Mouse (Mus musculus): ENCODE results near the gene Cbl.

Cbl gene

GRCm38 (mm10) chr9:44144023-44144717 is 89.7 kb downstream of the Cbl start:
- in situ Hi-C loops (cut with MboI; ENCODE audit: low pct_unique_long_range_greater_than_20kb in 1 of 2, low sequenced_read_pairs in 2 of 2, unreplicated experiment in 1 of 2), result no loop called here

DNA sequence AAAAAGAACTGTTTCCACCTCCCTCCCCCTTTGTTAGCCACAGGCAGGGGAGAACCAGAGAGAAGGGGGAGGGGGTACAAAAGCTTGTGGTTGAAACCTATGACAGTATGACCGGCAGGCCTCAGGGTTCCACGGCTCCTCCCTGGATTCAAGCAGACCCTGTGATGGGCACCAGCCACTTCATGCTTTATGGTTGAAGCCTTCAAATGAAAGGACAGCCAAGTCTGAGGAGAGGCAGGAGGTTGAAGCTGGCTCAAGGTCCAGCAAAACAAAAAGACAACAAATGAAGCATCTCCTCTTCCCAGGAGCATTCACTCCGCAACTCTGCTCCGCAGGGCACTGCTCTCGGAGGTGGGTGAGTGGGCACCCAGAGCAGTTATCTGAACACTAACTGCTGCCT is 90.4 kb downstream of the Cbl start:
- in situ Hi-C loops (cut with MboI; ENCODE audit: low pct_unique_long_range_greater_than_20kb in 1 of 2, low sequenced_read_pairs in 2 of 2, unreplicated experiment in 1 of 2), result no loop called here

DNA sequence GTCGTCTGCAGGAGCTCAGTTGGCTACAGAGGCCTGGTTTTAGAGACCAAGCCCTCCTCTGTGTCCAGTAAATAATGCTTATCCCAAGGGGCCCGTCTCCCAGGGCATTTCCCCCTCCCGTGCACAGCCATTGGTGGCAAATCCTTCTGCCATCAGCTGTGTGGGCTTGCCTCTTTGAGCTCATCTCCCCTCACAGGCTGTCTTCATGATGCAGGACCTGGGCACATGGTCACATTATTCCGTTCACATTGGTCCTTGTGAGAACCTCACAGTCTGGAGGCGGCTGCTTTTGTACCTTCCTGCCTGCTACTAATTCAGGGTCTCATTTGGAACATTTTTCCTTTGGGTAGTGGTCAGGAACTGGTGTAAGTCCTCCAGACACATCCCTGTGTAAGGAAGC is 91.9 kb downstream of the Cbl start:
- in situ Hi-C loops (cut with MboI; ENCODE audit: low pct_unique_long_range_greater_than_20kb in 1 of 2, low sequenced_read_pairs in 2 of 2, unreplicated experiment in 1 of 2), result no loop called here

DNA sequence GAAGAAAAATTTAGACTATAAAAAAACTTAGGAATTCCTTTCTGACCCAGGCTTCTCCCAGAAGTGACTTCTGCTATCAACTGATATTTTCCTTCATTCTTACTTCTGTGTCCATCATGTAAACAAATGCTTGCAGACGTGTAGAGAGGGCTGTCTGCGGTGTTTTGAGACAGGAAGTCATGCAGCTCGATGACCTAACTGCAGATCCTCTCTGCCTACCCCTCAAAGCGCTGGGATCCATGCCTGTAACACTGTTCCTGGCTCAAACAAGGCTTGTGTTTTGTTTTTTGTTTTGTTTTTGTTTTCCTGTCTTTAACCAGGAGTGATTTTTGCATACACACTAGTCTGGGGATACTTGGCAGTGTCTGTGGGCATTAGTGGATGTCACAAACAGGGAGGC is 96.0 kb downstream of the Cbl start:
- in situ Hi-C loops (cut with MboI; ENCODE audit: low pct_unique_long_range_greater_than_20kb in 1 of 2, low sequenced_read_pairs in 2 of 2, unreplicated experiment in 1 of 2), result no loop called here

DNA sequence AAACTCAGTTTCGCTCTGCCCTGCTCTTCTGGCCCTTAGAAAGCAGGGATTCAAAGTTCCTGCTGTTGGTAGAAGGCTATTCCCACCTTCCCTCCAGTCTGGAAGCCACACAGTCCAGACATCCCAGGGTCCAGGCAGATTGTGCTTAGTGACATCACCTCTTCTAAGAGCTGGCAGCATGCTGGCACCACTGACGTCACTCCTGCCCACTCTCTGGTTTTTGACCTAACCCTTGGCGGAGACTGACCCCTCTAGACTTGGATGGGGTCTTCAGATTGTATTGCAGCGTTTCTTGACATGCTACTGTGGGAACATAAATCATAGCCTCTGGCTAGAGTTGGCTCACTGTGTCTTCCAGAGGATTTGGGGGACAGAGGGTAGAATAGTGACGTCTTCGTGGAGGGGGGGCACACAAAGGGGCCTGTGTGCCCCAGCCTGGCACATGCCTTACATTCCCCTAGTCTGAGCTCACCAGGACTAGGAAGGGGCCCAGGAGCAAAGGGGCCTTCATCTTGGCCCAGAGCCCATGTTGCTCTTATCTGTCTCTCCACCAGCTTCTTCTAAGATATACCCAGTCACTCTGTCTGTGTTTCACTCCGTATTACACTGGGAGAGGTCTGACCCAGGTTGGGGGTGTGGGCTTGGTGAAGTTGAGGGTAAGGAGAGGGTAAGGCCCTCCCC is 98.0 kb downstream of the Cbl start:
- in situ Hi-C loops (cut with MboI; ENCODE audit: low pct_unique_long_range_greater_than_20kb in 1 of 2, low sequenced_read_pairs in 2 of 2, unreplicated experiment in 1 of 2), result no loop called here

GRCm38 (mm10) chr9:44134851-44135730 is 98.8 kb downstream of the Cbl start:
- in situ Hi-C loops (cut with MboI; ENCODE audit: low pct_unique_long_range_greater_than_20kb in 1 of 2, low sequenced_read_pairs in 2 of 2, unreplicated experiment in 1 of 2), result no loop called here

- in situ Hi-C loops (cut with MboI; ENCODE audit: low pct_unique_long_range_greater_than_20kb in 1 of 2, low sequenced_read_pairs in 2 of 2, unreplicated experiment in 1 of 2), result no loop called here
These were observed 99.6 kb downstream of the Cbl start, which contains the start of gene Mcam for GRCm38 (mm10) chr9:44134101-44134850. Gene Mcam (plus strand): TSS chr9:44134469.

DNA sequence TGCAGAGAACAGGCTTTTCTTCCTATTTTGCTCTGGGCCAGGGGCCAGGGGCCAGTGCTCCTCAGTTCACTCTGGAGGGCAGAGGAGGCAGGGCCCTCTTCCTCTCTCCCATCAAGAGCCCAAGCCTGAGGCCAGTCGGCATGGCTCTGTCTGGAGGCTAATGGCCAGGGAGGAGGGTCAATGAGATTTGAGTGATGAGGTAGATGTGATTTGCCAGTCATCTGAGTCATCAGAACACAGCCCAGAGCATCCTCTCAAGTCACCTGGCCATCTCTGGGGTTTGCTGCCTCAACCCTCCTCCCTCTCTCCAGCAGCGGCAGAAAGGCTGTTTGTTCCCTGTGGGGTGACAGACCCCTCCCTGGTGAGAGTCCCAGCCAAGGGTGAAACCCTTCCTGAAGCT is 100.6 kb downstream of the Cbl start:
- in situ Hi-C loops (cut with MboI; ENCODE audit: low pct_unique_long_range_greater_than_20kb in 1 of 2, low sequenced_read_pairs in 2 of 2, unreplicated experiment in 1 of 2), result no loop called here

DNA sequence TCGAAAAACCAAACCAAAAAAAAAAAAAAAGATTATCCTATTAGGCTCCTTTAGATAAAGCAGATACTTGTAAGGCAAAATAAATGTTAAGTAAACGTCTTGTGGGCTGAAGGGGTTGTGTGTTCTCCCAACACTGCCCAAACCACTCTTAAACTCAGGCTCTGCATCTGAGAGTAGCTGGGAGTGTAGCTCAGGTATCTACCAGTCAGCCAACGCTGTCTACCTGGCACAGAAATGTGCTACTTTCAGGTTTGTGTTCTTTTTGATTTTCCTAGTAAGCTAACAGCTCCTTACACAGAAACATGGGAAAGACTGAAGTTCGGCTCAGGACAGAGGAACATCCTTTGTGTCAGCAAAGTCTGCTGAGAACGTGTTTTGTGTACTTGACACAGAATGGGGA is 101.6 kb downstream of the Cbl start:
- in situ Hi-C loops (cut with MboI; ENCODE audit: low pct_unique_long_range_greater_than_20kb in 1 of 2, low sequenced_read_pairs in 2 of 2, unreplicated experiment in 1 of 2), result no loop called here

GRCm38 (mm10) chr9:44131276-44131590 is 102.6 kb downstream of the Cbl start:
- in situ Hi-C loops (cut with MboI; ENCODE audit: low pct_unique_long_range_greater_than_20kb in 1 of 2, low sequenced_read_pairs in 2 of 2, unreplicated experiment in 1 of 2), result no loop called here

DNA sequence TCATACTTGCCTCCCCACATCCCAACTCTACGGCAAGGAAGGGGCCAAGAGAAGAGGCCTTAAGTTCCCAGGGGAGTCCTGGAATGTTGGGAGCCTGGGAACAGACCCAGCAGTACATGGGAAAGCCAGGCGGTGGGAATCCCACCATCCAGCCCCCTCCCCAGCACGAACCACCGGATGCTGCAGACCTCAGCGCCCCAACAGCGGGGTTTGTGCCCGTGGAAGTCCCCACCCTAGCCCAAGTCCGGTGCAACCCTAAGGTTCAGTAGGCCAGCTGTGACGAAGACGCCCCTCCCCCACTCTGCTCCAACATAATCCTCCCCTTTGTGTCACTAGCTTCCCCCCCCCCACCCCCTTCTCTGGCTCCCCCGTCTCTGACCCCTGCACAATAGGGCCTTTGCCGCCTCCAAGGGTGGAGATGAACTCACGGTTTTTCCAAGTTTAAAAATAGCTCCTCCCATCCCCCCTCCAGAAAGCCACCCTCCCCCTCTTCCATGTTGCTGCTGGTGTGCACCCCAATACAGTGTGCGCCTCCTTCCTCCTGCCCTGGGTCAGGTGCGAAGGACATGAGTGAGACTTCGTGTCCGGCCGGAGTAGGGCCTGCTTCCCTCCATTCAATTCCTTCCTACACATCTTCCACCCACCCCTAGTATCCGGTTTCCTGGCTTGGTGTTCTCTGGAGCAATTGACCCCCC is 103.1 kb downstream of the Cbl start:
- in situ Hi-C loops (cut with MboI; ENCODE audit: low pct_unique_long_range_greater_than_20kb in 1 of 2, low sequenced_read_pairs in 2 of 2, unreplicated experiment in 1 of 2), result no loop called here

DNA sequence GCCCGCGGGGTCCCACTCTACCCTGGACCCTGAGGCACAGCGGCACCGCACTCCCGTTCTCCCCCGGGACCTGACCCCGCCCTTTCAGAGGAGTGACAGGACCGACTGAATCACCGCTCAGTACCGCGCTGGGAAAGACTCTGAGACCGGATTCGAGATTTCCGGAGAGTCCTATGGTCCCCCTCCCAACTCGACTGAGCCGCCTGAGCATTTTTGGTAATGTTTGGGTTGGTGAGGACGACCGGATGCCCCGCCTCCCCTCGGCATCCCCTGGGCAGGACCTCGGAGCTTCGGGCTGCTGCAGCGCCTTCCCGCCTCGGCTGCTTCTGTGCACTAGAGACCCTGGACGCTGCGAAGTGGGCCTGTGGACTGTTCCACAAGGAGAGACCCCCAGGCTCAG is 103.8 kb downstream of the Cbl start:
- in situ Hi-C loops (cut with MboI; ENCODE audit: low pct_unique_long_range_greater_than_20kb in 1 of 2, low sequenced_read_pairs in 2 of 2, unreplicated experiment in 1 of 2), result no loop called here

DNA sequence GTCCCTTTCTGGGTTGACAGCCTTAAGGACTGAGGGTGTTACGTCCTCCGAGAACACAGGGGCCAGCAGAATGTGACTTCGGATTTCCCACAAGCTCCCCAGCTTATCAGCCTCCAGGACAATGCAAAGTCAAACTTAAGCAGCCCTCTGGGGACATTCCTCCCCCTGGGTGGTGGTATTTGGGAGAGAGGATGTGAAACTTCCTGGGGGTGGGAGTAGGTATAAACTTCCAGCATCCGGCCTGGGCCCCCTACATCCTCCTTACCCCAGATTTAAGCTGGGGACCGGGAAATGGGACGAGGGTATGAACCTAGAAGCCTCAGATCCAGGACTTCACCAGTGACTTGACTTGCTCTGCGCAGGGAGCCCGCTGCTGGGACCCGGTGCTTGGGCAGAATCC is 104.2 kb downstream of the Cbl start:
- in situ Hi-C loops (cut with MboI; ENCODE audit: low pct_unique_long_range_greater_than_20kb in 1 of 2, low sequenced_read_pairs in 2 of 2, unreplicated experiment in 1 of 2), result no loop called here

GRCm38 (mm10) chr9:44127351-44127801 is 106.5 kb downstream of the Cbl start:
- in situ Hi-C loops (cut with MboI; ENCODE audit: low pct_unique_long_range_greater_than_20kb in 1 of 2, low sequenced_read_pairs in 2 of 2, unreplicated experiment in 1 of 2), result no loop called here

- in situ Hi-C loops (cut with MboI; ENCODE audit: low pct_unique_long_range_greater_than_20kb in 1 of 2, low sequenced_read_pairs in 2 of 2, unreplicated experiment in 1 of 2), result no loop called here
These were observed 107.1 kb downstream of the Cbl start for GRCm38 (mm10) chr9:44126746-44127145.

DNA sequence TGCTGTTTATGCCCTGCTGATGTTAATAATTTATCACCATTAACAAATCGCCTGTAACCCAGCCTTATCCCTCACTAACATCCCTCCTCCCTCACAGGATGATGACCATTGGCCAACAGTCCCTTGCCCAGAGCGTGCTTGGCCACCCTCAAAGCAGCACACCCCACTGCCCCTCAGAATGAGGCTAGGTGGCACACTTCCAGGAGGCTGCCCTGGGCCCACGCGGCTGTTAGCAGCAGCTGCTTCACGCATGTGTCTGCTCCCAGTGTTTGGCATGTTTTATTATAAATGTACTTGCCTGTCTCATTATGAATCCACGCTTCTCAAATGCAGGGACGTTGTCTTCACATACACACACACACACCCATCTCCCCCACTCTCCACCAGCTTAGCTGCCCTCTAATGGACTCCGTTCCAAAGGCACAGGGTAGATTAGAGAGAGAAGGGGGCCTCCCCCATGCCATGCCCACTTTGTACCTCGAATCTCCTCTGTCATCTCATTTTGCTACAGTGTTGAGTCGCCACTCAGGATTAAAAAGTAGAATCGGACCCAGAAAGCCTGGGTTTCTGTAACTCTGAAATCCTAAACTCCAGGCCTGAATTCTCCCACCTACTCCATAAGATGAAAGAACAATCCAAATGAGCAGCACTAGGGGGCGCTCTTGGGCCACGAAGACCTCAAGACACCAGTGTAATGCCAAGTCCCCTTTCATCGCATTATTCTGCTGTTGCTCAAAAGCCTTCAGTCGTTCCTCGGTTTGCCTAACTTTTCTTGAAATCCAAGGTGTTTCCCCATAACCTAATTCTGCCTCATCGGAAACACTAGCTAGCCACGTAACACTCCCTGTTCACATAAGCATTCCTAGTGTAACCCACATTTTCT is 108.1 kb downstream of the Cbl start:
- in situ Hi-C loops (cut with MboI; ENCODE audit: low pct_unique_long_range_greater_than_20kb in 1 of 2, low sequenced_read_pairs in 2 of 2, unreplicated experiment in 1 of 2), result no loop called here

DNA sequence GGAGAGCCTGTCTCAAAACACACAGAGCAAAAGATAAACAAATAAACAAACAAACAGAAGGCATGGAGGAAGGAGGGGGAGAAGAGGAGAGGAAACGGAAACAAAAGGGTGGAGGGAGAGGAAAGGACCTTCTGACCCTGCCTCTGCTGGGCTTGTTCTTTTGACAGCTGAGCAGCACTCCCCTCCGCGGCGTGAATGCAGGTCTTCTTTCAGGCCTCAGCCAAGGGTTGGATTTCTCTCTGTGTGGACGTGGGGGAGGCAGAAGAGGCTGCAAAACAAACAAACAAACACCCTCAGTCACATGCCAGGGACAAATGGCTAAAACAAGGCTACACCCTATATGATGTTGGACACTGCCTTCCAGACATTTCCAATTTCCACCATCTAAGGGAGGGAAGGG is 108.8 kb downstream of the Cbl start:
- in situ Hi-C loops (cut with MboI; ENCODE audit: low pct_unique_long_range_greater_than_20kb in 1 of 2, low sequenced_read_pairs in 2 of 2, unreplicated experiment in 1 of 2), result no loop called here
